Mouse (Mus musculus) frontal cortex, postnatal 10 days (tissue): Measurements from ENCODE around the gene Gatad1.
A peak's percentile ranks its signal among the peaks of the same experiment; 100 is the strongest.
"Not testable (repeated sequence)": the region's sequence is repeated elsewhere in the genome, so short reads cannot be mapped to it uniquely, and the experiment has no call there.

ENCODE experiments used
- DNase-seq, 2 experiments: peaks; one replicate each; pipeline ENCODE4 v3.0.0; 2022; ENCODE audit warnings: low spot score in 2 of 2, mixed read lengths in 1 of 2

Gene Gatad1

GRCm38 (mm10) chr5:3633951-3634350 lies 23.0 kb downstream of the Gatad1 start:
- no peak for DNase-seq

- no peak for DNase-seq
Measured at GRCm38 (mm10) chr5:3633315-3633714, 23.7 kb downstream of the Gatad1 start.

- no peak for DNase-seq
Measured at GRCm38 (mm10) chr5:3632285-3632684, 24.7 kb downstream of the Gatad1 start.

- no peak for DNase-seq
Measured at GRCm38 (mm10) chr5:3631512-3632271, 25.3 kb downstream of the Gatad1 start.

- DNase-seq: no peak
Measured at GRCm38 (mm10) chr5:3630055-3630454, 26.9 kb downstream of the Gatad1 start.

GRCm38 (mm10) chr5:3620486-3620885 lies 36.5 kb downstream of the Gatad1 start:
- no peak for DNase-seq

GRCm38 (mm10) chr5:3611835-3612234 lies 45.1 kb downstream of the Gatad1 start:
- not testable (repeated sequence) for DNase-seq

- DNase-seq: no peak
Measured at GRCm38 (mm10) chr5:3609241-3609640, 47.7 kb downstream of the Gatad1 start.

GRCm38 (mm10) chr5:3607114-3607513 lies 49.9 kb downstream of the Gatad1 start:
- no peak for DNase-seq

GRCm38 (mm10) chr5:3600790-3601189 lies 56.2 kb downstream of the Gatad1 start:
- no peak for DNase-seq

- no peak for DNase-seq
Measured at GRCm38 (mm10) chr5:3600298-3600697, 56.7 kb downstream of the Gatad1 start.

GRCm38 (mm10) chr5:3598766-3599165 lies 58.2 kb downstream of the Gatad1 start:
- no peak for DNase-seq

GRCm38 (mm10) chr5:3597171-3597570 lies 59.8 kb downstream of the Gatad1 start:
- DNase-seq: no peak

GRCm38 (mm10) chr5:3596399-3596766 lies 60.6 kb downstream of the Gatad1 start, which contains the start of gene Rbm48:
TSS of gene Rbm48 (minus strand) at chr5:3596585.
- DNase-seq: peak; percentile 79 to 84

- DNase-seq: peak; percentile 93 to 96
Measured at GRCm38 (mm10) chr5:3595693-3596398, 61.1 kb downstream of the Gatad1 start, which contains the start of gene Pex1. TSS of gene Pex1 (plus strand) at chr5:3596066.
